Mouse (Mus musculus) E14TG2a.4 (cell line): ENCODE data around the gene Malrd1.

Experiments used
- CTCF ChIP-seq: conservative IDR thresholded peaks from 2 replicates; pipeline ENCODE4 v1.5.1; 2014; ENCODE audit warnings: low read length
- NANOG ChIP-seq: IDR thresholded peaks from 2 replicates; pipeline ENCODE4 v1.6.1; 2014; ENCODE audit warnings: borderline replicate concordance, low read length, mixed read lengths
- POU5F1 ChIP-seq: IDR thresholded peaks from 2 replicates; pipeline ENCODE4 v1.6.1; 2014; ENCODE audit warnings: low read length, borderline replicate concordance

GRCm38 (mm10) chr2:16173355-16173754, 647.1 kb downstream of the Malrd1 start:
- no peak for TF ChIP-seq CTCF
- no peak for TF ChIP-seq POU5F1
- TF ChIP-seq NANOG, result no peak
